Mouse (Mus musculus): ENCODE results near the gene Dynlrb2.
A peak's percentile ranks its signal among the peaks of the same experiment; 100 is the strongest.

Gene Dynlrb2

GRCm38 (mm10) chr8:116504477-116505120 is at the start of gene Dynlrb2:
Gene Dynlrb2 (plus strand): TSS chr8:116504974.
- DNase-seq (ENCODE audit: low read depth in 2 of 2, low spot score in 2 of 2): peak; percentile 82 to 90

- no peak for DNase-seq (ENCODE audit: low read depth in 2 of 2, low spot score in 2 of 2)
Observed at GRCm38 (mm10) chr8:116458569-116458968, 46.2 kb upstream of the Dynlrb2 start.

- DNase-seq (ENCODE audit: low read depth in 2 of 2, low spot score in 2 of 2): no peak
Observed at GRCm38 (mm10) chr8:116461472-116461871, 43.3 kb upstream of the Dynlrb2 start.

GRCm38 (mm10) chr8:116466586-116466985 is 38.2 kb upstream of the Dynlrb2 start:
- no peak for DNase-seq (ENCODE audit: low read depth in 2 of 2, low spot score in 2 of 2)

DNA sequence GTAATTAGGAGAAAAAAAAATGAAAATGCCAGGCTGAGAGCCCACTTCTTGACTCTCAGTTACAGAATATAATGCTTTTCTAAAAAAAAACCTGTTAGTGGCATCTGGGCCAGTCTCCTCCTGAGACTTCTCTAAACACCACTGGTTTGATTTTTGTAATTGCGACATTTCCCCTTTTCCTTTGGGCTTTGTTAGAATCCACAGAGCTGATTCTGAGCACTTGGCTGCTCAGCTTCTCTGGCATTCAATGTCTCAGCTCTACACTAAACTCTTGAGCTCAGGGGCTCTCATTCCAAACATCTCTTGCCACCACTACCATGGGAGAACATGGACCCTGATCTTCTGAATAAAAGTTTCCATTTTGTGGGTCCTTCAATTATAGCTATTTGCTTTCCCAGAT is 37.7 kb upstream of the Dynlrb2 start:
- no peak for DNase-seq (ENCODE audit: low read depth in 2 of 2, low spot score in 2 of 2)

DNA sequence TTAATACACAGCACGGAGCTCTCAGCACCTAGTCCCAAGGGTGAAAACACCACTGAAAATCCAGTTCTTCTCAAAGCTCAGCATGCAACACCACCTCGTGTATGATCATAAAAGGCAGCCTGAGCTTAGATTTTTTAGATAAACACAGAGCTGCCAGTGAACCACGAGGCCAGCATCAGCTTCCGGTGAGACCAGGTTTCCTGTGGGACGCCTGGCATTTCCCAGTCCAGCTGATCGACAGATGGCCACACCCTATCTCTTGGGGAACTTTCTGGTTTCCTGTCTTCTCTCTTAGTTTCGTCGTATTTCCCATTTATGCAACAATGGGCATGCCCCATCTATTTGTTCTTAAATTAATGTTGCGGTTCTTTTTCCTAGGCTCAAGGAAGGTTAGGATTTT is 26.8 kb upstream of the Dynlrb2 start:
- DNase-seq (ENCODE audit: low read depth in 2 of 2, low spot score in 2 of 2): no peak

DNA sequence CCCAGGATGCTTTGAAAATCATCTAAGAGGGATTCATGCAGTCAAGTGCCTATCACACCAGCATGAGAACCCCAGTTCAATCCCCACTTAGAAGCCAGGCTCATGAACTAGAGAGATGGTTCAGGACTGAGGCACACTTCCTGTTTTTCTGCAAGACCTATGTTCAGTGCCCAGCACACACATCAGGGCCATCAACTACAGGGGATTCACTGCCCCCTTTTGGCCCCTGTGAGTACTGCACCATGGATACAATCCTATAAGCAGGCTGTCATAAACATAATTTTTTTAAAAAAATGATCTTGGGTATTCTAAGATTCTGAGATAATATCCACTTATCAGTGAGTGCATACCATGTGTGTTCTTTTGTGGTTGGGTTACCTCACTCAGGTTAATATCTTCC is 26.1 kb upstream of the Dynlrb2 start:
- peak in 1 of 2 experiments; percentile 13 for DNase-seq (ENCODE audit: low read depth in 2 of 2, low spot score in 2 of 2)

DNA sequence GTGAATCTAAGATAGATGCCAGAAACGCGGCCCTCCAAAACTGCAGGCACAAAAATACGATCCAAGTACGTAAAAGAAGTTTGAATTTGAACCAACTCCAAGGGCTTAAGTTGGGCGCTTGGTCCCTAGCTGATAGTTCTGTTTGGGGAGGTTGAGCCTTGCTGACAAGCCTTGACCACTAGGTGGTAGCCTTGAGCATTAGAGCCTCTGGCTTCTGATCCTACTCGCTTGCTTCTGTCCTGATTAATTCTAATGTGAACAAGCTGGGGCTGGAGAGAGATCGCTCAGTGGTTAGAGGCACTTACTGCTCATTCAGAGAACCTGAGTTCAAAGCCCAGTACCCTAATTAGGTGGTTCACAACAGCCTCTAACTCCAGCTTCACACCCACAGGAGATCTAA is 23.9 kb upstream of the Dynlrb2 start:
- peak; percentile 30 to 44 for DNase-seq (ENCODE audit: low read depth in 2 of 2, low spot score in 2 of 2)

DNA sequence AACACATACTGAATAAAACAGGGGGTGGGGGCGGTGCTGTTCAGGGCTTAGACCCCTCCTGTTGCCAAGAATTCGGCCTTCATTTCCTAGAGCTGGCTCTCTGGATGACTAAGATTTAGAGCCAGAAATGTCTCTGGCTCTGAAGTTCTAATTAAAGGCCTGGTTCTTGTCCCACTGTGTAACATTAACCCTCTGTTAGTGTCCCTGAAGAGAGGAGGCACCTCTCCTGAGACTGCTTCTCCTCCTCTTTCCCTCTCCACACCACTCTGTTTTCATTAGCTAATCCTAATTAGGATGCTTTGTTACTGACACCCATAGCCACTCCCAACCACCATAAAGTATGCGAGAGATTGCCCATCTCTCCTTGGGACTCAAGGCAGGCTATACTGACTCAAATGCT is 22.0 kb upstream of the Dynlrb2 start:
- DNase-seq (ENCODE audit: low read depth in 2 of 2, low spot score in 2 of 2): no peak

DNA sequence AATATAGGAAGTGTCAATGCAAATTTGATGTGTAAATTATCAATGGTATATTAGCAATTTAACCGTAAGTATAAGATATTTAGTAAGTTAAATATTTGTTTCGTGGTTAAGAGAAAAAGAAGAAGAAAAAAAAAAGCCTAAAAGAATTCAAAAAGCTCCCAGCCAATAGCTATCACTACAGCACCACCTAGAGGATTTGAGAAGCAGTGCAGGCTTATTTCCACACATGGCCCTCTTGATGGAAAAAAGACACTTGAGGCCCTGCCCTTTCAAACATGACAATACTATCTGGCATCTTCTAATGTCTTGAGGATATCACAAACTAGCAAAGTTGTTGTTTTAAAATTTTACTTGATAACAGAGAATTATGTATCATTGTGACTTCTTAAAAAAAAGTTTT is 20.7 kb upstream of the Dynlrb2 start:
- DNase-seq (ENCODE audit: low read depth in 2 of 2, low spot score in 2 of 2): no peak

- no peak for DNase-seq (ENCODE audit: low read depth in 2 of 2, low spot score in 2 of 2)
Observed at GRCm38 (mm10) chr8:116488546-116488945, 16.2 kb upstream of the Dynlrb2 start.

DNA sequence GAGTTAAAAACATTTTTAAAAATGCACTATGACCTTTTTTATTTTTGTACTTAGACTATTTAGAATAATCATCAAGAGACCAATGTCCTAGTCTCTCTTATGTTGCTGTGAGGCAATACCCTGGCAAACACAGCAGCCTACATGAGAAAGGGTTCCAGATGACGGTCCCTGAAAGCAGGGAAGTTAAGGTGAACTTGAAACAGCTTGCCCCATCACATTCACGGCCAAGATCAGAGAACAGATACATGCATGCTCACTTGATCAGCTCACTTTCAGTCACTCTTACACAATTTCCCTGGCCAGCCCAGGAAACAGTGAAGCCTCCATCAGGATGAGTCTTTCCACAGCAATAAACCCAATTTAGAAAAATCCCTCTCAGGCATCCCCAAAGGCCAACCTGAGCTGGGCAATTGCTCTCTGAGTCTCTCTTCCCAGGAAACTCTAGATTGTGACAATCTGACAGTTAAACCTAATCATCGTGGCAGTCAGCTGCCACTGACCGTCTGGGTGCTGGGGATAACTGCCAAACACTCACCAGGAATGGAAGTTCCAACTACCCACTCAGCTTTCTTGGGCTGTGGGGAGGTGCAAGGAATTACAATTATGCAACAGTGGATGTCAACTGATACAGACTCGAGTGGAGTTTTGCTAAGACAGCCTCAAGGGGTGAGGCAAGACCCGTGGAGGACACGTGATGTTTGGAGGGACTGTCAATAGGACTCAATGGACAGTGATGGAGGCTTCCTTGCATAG is 4.5 kb upstream of the Dynlrb2 start:
- DNase-seq (ENCODE audit: low read depth in 2 of 2, low spot score in 2 of 2): no peak

GRCm38 (mm10) chr8:116508721-116509120 is 3.9 kb downstream of the Dynlrb2 start:
- no peak for DNase-seq (ENCODE audit: low read depth in 2 of 2, low spot score in 2 of 2)

GRCm38 (mm10) chr8:116509247-116509646 is 4.5 kb downstream of the Dynlrb2 start:
- no peak for DNase-seq (ENCODE audit: low read depth in 2 of 2, low spot score in 2 of 2)

DNA sequence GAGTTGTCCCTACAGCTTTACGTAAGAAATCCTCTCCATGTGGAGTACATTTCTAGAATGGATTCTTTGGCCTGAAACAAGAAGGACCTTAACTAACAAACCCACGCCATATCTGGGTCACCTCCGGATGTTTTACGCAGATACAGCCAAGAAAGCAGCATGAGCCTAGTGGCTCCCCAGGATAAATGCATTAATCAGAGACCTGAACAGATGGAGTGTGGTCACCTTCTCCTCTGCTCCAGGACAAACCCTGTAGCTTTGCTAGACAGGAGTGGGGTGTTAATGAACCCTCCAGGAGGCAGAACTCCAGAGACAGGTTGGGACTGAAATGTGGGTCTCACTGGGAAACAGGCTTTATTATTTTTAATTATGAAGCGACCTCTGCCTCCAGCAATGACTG is 14.9 kb downstream of the Dynlrb2 start:
- no peak for DNase-seq (ENCODE audit: low read depth in 2 of 2, low spot score in 2 of 2)

- DNase-seq (ENCODE audit: low read depth in 2 of 2, low spot score in 2 of 2): no peak
Observed at GRCm38 (mm10) chr8:116521208-116521607, 16.4 kb downstream of the Dynlrb2 start.

DNA sequence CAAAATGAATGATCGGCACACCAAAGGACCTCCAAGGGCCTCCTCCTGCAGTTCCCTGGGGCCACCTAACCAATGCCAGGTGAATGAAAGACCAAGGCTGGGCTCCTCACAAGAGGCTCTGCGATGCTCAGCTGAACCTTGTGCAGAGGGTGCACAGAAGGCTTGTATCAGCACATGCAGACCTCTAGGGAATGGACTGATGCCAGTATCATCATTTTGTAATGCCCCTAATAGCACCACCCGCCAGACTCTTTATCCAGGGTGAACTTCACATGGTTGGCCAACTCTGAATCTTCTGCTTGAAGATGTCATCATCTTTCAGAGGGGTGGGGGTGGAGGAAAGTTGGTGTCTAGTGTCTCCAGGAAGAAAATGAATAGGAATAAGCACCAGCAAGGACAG is 16.9 kb downstream of the Dynlrb2 start:
- no peak for DNase-seq (ENCODE audit: low read depth in 2 of 2, low spot score in 2 of 2)

DNA sequence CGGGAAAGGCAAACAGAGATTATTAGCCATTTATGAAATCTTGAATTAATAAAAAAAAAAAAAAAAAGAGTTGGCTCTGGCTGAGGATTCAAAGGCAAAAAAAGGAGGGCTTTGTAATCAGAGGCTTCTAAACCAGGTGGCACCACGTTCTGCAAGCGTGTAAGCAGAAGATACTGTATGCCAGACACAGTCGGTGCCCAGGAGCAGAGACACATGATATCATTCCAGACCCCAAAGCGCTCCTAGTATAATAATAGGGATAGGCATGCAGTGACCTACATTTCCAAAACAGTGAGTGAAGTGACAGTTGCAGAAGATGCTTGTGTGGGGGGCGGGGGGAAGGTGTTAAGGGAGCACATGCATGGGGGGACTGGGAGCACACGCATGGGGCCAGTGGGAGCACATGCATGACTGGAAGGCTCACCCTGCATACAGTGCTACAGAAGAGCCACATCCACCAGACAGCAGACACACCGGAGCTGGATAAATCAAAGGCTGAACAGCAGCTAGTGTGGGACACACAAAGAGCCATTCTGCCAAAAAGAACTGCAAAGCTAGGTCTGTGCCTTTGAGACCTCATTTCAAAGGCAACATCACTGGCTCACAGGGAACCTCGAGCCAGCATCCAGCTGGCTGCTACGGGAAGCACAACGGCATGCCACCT is 17.5 kb downstream of the Dynlrb2 start:
- no peak for DNase-seq (ENCODE audit: low read depth in 2 of 2, low spot score in 2 of 2)

DNA sequence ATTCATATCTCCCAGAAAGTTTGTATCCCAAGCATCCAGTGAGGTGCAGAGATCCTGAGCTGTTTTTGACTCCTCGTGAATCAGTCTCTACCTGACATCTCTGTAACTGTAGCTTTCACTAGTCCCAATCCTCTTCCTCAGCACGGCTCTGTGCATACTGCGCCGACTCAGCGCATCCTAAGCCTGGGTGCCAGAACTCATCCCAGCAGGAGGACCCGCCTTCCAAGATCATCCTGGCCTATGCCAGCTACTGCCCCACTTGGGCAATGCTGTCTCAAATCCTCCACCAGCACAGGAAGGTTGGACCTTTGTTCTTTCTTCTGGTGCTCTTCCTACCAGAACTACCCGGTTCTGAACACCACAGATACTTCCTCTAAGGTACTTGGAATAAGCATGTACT is 20.1 kb downstream of the Dynlrb2 start:
- DNase-seq (ENCODE audit: low read depth in 2 of 2, low spot score in 2 of 2): no peak

GRCm38 (mm10) chr8:116528736-116529135 is 24.0 kb downstream of the Dynlrb2 start:
- DNase-seq (ENCODE audit: low read depth in 2 of 2, low spot score in 2 of 2): no peak

DNA sequence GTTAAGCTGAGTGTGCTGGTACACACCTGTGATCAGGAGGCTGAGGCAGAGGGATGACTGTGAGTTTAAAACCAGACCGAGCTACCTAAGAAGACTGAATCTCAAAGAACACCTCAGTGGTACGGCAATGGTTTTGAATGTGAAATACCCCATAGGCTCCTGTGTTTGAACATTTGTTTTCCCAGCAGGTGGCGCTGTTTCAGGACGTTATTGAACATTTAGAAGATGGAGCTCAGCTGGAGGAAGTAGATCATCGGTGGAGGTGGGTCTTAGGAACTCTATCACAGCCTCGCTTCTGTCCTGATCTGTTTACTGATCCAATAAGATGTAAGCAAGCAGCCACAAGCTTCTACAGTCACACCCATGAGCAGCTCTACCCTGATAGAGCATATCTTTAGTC is 28.3 kb downstream of the Dynlrb2 start:
- no peak for DNase-seq (ENCODE audit: low read depth in 2 of 2, low spot score in 2 of 2)

GRCm38 (mm10) chr8:116536786-116537185 is 32.0 kb downstream of the Dynlrb2 start:
- DNase-seq (ENCODE audit: low read depth in 2 of 2, low spot score in 2 of 2): no peak
